Mouse (Mus musculus) midbrain, embryonic 12.5 days (tissue): Measurements from ENCODE around the gene Hibadh. TPM values are rescaled to one million over a fixed set of nuclear protein-coding genes. Genes with fewer than 3 reads are reported as not detected.
A peak's percentile ranks its signal among the peaks of the same experiment; 100 is the strongest.
"Not testable (repeated sequence)": the region's sequence is repeated elsewhere in the genome, so short reads cannot be mapped to it uniquely, and the experiment has no call there.

ENCODE experiments used
- ATAC-seq: fragments of 200-750 bp; cut with Nextera tagmentation; 2 replicates; pipeline ENCODE4 v1.8.0; 2017; ENCODE audit warnings: low read depth, moderate TSS enrichment, moderate library complexity; ENCODE audit not compliant: low FRiP score
- H3K27ac ChIP-seq: fragments of 300-500 bp; sonication (generic); replicated peaks from 2 replicates; pipeline ENCODE4 v1.5.1; 2016; ENCODE audit warnings: mild to moderate bottlenecking
- H3K27me3 ChIP-seq: fragments of 300-500 bp; sonication (generic); 2 replicates; pipeline ENCODE4 v1.6.1; 2016; ENCODE audit warnings: mild to moderate bottlenecking
- H3K36me3 ChIP-seq: fragments of 300-500 bp; sonication (generic); 2 replicates; pipeline ENCODE4 v1.6.1; 2016
- H3K4me1 ChIP-seq: fragments of 300-500 bp; sonication (generic); 2 replicates; pipeline ENCODE4 v1.6.1; 2016
- H3K4me2 ChIP-seq: fragments of 300-500 bp; sonication (generic); replicated peaks from 2 replicates; pipeline ENCODE4 v1.6.1; 2016; ENCODE audit warnings: mild to moderate bottlenecking, moderate library complexity
- H3K4me3 ChIP-seq: fragments of 300-500 bp; sonication (generic); 2 replicates; pipeline ENCODE4 v1.5.1; 2016; ENCODE audit warnings: mild to moderate bottlenecking
- H3K9ac ChIP-seq: fragments of 300-500 bp; sonication (generic); replicated peaks from 2 replicates; pipeline ENCODE4 v1.6.1; 2016; ENCODE audit warnings: mild to moderate bottlenecking, moderate library complexity
- H3K9me3 ChIP-seq: fragments of 300-500 bp; sonication (generic); 2 replicates; pipeline ENCODE4 v1.6.1; 2016; ENCODE audit warnings: mild to moderate bottlenecking
- WGBS: fragments of 180-500 bp; shearing (Covaris S2); methylation state at CpG from one replicate; pipeline ENCODE4 v1.1.7; 2016; 5-methylcytosine and 5-hydroxymethylcytosine counted together
- polyA plus RNA-seq: library from polyadenylated mRNA; unstranded; fragments of >200 nt; fragmentation: Nextera tagmentation; extraction: Ambion mirVana; gene quantifications from 2 replicates; pipeline ENCODE4 v1.2.1, GENCODE M21; 2016

Hibadh gene
- polyA plus RNA-seq, 1 experiment from 2014 or later, result 66.3 TPM

DNA sequence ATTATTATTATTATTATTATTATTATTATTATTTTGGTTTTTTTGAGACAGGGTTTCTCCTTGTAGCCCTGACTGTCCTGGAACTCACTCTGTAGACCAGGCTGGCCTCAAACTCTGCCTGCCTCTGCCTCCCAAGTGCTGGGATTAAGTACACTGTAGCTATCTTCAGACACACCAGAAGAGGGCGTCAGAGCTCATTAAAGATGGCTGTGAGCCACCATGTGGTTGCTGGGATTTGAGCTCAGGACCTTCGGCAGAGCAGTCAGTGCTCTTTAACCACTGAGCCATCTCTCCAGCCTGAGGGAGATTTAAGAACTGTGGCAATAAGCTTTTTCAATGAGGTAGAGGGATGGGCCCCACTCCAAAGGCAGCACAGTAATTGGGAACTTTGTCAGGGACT lies 29.7 kb upstream of the Hibadh start:
- not testable (repeated sequence) for H3K9ac ChIP-seq, H3K27ac ChIP-seq, H3K27me3 ChIP-seq, H3K36me3 ChIP-seq, H3K4me3 ChIP-seq, H3K4me2 ChIP-seq, ATAC-seq, H3K9me3 ChIP-seq, H3K4me1 ChIP-seq
- 52% methylated on average over 2 of the region's 2 CpGs for WGBS

DNA sequence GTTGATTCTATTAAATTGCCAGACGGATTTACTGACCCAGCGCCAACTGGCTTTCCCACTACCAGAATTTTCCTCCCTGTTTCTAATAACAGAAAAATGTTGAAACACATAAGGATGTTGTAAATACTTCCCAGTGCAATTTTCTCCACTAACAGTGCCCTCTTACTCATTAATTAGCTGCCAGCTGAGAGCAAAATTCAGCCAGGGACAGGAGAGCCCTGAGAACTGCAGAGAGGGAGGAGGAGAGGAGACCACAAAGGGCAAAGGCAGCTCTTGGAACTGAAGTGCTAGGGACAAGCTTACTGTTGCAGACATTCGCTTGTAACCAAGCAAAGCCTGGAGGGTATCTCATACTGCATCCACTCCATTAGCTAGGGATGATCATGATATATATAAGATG lies 27.5 kb upstream of the Hibadh start:
- no peak overlapping the region for H3K4me3 ChIP-seq
- 71% methylated on average over 3 of the region's 3 CpGs for WGBS
- no peak for ATAC-seq
- no peak overlapping the region for H3K4me2 ChIP-seq
- H3K9me3 ChIP-seq, result no peaks in the 10 kb centered on the region
- no peak overlapping the region for H3K9ac ChIP-seq
- H3K27ac ChIP-seq, result no peak overlapping the region
- H3K4me1 ChIP-seq, result no peaks in the 10 kb centered on the region
- H3K36me3 ChIP-seq, result no peaks in the 10 kb centered on the region
- H3K27me3 ChIP-seq, result no peaks in the 10 kb centered on the region

DNA sequence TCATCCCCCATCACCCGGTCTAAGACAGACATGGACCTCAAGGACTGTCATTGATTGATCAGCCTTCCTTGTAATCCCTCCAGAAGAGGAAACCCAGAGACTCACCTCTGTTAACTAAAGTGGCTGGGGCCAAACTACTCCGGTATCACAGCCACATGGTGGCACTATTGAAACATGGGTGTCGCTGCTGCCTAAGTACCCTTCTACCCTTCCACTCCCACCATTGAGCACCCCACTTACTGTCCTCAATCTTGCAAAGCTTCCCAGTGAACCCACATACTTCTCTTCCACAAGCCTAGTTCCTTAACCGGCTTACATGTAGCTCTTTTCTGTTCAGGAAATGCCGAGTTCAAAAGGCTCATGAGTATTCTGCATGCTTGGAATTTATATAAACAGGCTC lies 22.8 kb upstream of the Hibadh start:
- no peaks in the 10 kb centered on the region for H3K9me3 ChIP-seq
- no peak overlapping the region for H3K27ac ChIP-seq
- WGBS, result 54% methylated on average over 5 of the region's 5 CpGs
- H3K4me3 ChIP-seq, result no peak overlapping the region
- H3K36me3 ChIP-seq, result no peaks in the 10 kb centered on the region
- H3K4me1 ChIP-seq, result no peaks in the 10 kb centered on the region
- H3K4me2 ChIP-seq, result no peak overlapping the region
- ATAC-seq, result no peak
- H3K9ac ChIP-seq, result no peak overlapping the region
- H3K27me3 ChIP-seq, result no peaks in the 10 kb centered on the region

DNA sequence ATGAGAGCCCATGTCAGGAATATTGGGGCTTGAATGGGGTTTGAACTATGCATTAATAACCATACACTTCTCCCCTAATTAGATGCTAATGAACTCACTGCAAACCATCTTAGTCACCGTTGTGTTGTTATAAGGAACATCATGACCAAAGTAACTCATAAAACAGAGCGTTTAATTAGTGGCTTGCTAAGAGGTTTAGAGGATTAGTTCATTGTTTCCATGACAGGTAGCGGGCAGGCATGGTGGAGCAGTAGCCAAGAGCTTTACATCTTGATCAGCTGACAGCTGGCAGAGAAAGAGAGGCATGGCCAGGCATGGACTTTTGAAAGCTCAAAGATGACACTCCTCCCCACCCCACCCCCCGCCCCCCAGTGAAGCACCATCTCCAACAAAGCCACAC lies 15.1 kb upstream of the Hibadh start:
- Histone ChIP-seq H3K4me2 (no peak overlapping the region), H3K9ac (no peak overlapping the region), H3K4me3 (no peak overlapping the region), H3K4me1 (no peaks in the 10 kb centered on the region), H3K9me3 (0 out of 2 replicates have a peak, but pooled peaks cover 4% of the 10 kb centered on the region), H3K27me3 (no peaks in the 10 kb centered on the region), H3K27ac (no peak overlapping the region), H3K36me3 (no peaks in the 10 kb centered on the region)
- no peak for ATAC-seq
- WGBS, result 50% methylated on average over 4 of the region's 4 CpGs

DNA sequence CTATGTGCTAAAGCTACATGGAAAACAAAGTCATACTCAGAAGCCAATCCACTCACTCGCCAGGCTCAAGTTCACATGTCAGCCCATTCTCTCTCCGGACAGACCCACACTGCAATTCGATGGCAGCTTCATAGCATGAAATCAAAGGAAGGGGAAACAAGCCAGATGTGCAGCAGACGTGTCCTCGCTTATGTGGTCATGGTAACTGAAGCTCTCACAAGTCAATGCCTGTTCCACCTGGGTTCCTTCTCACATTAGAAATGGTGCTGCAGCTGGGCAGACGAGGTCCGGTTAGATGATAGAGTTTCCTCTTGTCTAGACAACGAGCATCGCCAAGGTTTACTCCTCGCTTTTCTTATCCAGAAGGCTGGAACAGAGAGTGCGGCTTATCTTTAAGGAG lies 8.6 kb upstream of the Hibadh start:
- ATAC-seq, result no peak
- H3K9me3 ChIP-seq, result no peaks in the 10 kb centered on the region
- WGBS, result 88% methylated on average over 11 of the region's 11 CpGs

DNA sequence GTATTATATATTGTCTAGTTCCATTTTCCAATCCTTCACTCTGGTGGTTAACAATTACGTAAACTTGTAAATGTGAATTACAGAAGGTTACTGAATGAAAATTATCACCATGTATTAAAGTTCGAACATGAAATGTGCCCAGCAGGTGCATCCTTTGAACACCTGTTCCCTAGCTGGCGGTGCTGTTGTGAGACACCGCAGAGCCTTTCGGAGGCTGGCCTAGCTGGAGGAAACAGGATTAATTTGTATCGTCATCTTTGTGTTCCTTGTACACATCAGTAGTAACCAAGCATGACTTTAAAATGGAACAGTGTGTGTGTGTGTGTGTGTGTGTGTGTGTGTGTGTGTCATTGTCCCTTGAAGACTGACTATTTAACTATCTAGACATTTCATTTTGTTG lies 7.8 kb upstream of the Hibadh start:
- 93% methylated on average over 6 of the region's 6 CpGs for WGBS
- Histone ChIP-seq H3K9ac (no peak overlapping the region), H3K36me3 (no peaks in the 10 kb centered on the region), H3K27ac (no peak overlapping the region), H3K4me1 (no peaks in the 10 kb centered on the region), H3K27me3 (no peaks in the 10 kb centered on the region), H3K9me3 (no peaks in the 10 kb centered on the region), H3K4me3 (no peak overlapping the region), H3K4me2 (no peak overlapping the region)
- ATAC-seq, result no peak

More for the DNA sequence above, 8.6 kb upstream of the Hibadh start:
- H3K4me2 ChIP-seq, result no peak overlapping the region
- H3K27ac ChIP-seq, result no peak overlapping the region
- no peaks in the 10 kb centered on the region for H3K27me3 ChIP-seq
- H3K4me3 ChIP-seq, result no peak overlapping the region
- H3K4me1 ChIP-seq, result no peaks in the 10 kb centered on the region
- no peak overlapping the region for H3K9ac ChIP-seq
- no peaks in the 10 kb centered on the region for H3K36me3 ChIP-seq

DNA sequence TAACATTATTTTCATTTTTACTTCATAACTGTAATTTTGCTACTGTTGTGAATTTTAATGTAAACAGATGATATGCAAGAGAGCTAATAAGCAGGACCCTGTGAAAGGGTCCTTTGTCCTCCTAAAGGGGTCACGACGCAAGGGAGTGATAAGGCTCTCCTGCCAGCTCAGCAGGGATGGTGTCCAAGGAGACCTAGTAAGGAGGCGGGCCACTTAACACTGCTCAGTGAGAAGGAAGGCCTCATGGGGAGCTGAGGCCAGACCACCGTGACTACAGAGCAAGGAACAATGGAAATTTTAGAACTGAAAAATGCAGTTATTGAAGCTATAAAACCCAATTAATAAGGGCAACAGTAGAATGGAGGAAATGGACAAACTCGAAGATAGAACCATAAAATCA lies 5.7 kb upstream of the Hibadh start:
- no peaks in the 10 kb centered on the region for H3K36me3 ChIP-seq
- 35% methylated on average over 5 of the region's 5 CpGs for WGBS
- H3K27ac ChIP-seq, result no peak overlapping the region
- no peaks in the 10 kb centered on the region for H3K4me1 ChIP-seq
- no peak overlapping the region for H3K4me3 ChIP-seq
- no peak overlapping the region for H3K4me2 ChIP-seq
- no peaks in the 10 kb centered on the region for H3K9me3 ChIP-seq
- no peak overlapping the region for H3K9ac ChIP-seq
- H3K27me3 ChIP-seq, result no peaks in the 10 kb centered on the region
- no peak for ATAC-seq

DNA sequence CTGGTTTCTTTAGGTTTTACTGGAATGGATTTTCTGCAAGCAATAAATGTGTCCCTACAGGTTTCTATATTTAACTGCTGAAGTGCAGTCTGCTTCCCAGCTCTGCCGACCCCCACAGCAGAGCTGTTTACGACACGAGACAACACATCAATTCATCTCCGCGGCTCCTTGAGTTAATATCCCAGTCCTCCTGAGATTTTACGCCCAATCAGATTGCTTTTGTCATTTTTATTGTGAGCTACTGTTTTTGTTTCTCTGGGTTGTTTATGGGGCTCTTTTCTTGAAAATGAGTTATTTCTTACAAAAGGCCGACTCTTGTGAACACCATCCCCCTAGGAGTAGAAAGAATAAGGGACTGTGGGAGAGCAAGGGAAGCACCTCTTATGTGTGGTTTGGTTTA lies 2.0 kb upstream of the Hibadh start:
- WGBS, result 59% methylated on average over 7 of the region's 7 CpGs

DNA sequence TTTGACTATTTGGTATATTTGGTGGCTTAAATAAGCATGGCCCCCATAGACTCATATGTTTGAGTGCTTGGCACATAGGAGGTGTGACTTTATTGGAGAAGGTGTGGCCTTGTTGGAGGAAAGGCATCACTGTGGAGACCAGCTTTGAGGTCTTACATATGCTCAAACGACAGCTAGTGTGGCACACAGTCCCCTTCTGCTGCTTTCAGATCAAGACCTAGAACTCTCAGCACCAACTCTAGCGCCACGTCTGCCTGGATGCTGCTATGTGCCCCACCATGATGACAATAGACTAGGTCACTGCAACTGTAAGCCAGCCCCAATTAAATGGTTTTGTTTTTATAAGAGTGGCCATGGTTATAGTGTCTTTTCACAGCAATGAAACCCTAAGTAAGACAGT lies 887 bp upstream of the Hibadh start:
- H3K27me3 ChIP-seq, result no peaks in the 10 kb centered on the region
- ATAC-seq, result no peak

More for the DNA sequence above, 2.0 kb upstream of the Hibadh start:
- Histone ChIP-seq H3K36me3 (no peaks in the 10 kb centered on the region), H3K27ac (no peak overlapping the region), H3K4me3 (no peak overlapping the region), H3K4me1 (peaks cover 6% of the 10 kb centered on the region), H3K27me3 (no peaks in the 10 kb centered on the region), H3K9ac (no peak overlapping the region), H3K9me3 (no peaks in the 10 kb centered on the region), H3K4me2 (no peak overlapping the region)
- no peak for ATAC-seq

DNA sequence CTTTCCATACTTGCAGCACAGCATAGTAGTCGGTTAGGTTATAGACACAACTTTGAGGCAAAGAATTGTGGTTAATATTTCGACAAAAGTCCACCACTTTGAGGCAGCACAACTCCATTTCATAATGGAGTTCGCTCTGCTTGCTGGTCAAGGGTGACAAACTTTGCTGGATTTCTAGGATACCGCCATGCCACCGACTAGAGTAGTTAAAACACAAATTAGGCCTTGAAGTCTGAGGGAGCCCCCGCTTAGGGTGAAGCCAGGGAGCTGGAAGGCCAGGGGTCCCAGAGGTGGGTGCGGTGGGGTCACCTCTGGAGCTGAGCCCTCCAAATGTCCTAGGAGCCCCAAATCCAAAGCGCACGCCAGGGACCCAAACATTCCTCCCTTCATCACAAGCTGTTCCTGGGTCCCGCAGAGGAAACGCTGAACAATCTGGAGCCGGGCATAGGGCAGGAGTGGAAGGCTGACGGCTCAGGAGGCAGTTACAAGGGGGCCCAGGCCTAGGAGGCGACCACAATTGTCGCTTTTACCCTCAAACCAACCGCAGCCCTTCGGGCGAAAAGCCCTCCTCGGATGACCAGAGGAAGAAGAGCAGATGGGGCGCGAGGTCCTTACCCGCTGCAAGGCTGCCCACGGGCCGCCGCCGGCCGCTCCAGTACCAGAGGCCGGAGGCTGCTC lies 504 bp downstream of the Hibadh start:
- no peaks in the 10 kb centered on the region for H3K36me3 ChIP-seq
- peak overlapping the region; percentile 67; the same call in 1 of the 2 replicates for H3K27ac ChIP-seq
- peaks cover 6% of the 10 kb centered on the region for H3K4me1 ChIP-seq
- H3K9me3 ChIP-seq, result no peaks in the 10 kb centered on the region
- WGBS, result 3% methylated on average over 28 of the region's 28 CpGs
- H3K27me3 ChIP-seq, result no peaks in the 10 kb centered on the region
- ATAC-seq, result no peak; the same call in 1 of the 2 replicates
- peak overlapping the region; percentile 87 for H3K9ac ChIP-seq
- H3K4me3 ChIP-seq, result peak overlapping the region; percentile 84
- H3K4me2 ChIP-seq, result peak overlapping the region; percentile 89

More for the DNA sequence above, 887 bp upstream of the Hibadh start:
- no peak overlapping the region for H3K4me2 ChIP-seq
- no peak overlapping the region for H3K9ac ChIP-seq
- H3K9me3 ChIP-seq, result no peaks in the 10 kb centered on the region
- H3K4me1 ChIP-seq, result peaks cover 6% of the 10 kb centered on the region
- H3K36me3 ChIP-seq, result no peaks in the 10 kb centered on the region
- WGBS, result 78% methylated on average over 3 of the region's 3 CpGs
- H3K27ac ChIP-seq, result no peak overlapping the region
- no peak overlapping the region for H3K4me3 ChIP-seq

DNA sequence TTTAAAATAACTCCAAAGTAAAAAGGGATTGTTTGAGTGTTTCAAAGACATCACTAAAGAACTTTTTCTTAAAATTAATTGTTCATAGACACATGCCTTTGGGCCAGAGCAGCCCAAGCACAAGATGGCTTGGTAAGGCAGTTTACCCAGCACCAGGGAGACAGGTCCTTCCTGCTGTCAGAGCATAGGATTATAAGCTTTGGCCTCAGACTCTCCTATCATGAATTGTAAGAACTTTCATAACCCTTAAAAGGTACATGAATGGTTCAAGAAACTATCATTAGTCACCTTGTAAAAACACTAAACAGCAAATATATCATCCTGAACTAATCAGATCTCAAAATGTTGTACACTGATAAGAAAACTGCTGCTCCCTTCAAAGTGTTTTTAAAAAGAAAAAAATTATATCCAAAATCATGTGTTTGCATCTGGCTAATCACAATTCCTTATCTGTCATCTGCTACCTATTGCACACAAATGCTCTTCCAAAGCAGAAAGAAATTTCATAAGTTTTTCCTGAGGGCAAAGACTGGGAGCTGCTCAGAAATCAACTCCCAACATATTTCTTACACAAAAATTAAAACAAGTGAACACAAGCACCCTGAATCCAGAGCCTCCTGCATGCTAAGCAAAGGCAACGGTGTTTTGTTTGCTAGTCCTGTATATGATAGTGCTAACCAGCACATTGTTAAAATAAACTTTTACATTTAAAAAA lies 1.6 kb downstream of the Hibadh start:
- Histone ChIP-seq H3K27me3 (no peaks in the 10 kb centered on the region), H3K4me3 (no peak overlapping the region), H3K9me3 (no peaks in the 10 kb centered on the region), H3K27ac (no peak overlapping the region), H3K4me2 (peak overlapping the region; percentile 89; the same call in 1 of the 2 replicates), H3K36me3 (no peaks in the 10 kb centered on the region), H3K4me1 (peaks cover 6% of the 10 kb centered on the region), H3K9ac (no peak overlapping the region)
- no peak for ATAC-seq
- 78% methylated on average over 1 of the region's 1 CpGs for WGBS

DNA sequence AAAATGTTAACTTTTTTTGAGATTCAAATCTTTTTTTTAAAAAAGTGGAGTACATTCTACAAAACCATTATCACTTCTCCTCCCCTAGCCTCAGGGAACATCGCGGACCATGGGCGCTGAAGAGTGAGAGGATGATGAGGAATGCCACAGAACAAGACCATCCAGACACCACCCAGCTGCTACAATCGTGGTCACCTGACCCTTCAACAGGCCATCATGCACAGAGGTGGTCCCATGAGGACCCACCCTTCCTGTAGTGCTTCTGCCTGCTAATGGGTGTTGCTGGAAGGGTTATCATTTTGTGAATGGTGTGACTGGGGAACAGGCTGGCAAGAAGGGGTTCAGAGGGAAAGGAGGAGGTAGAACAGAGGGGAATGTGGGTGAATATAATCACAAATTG lies 2.9 kb downstream of the Hibadh start:
- WGBS, result 92% methylated on average over 4 of the region's 4 CpGs
- no peaks in the 10 kb centered on the region for H3K9me3 ChIP-seq
- H3K9ac ChIP-seq, result no peak overlapping the region
- ATAC-seq, result no peak
- no peaks in the 10 kb centered on the region for H3K36me3 ChIP-seq
- H3K4me3 ChIP-seq, result no peak overlapping the region
- H3K4me2 ChIP-seq, result no peak overlapping the region
- H3K4me1 ChIP-seq, result peaks cover 6% of the 10 kb centered on the region
- H3K27ac ChIP-seq, result no peak overlapping the region
- no peaks in the 10 kb centered on the region for H3K27me3 ChIP-seq
